Mouse (Mus musculus): ENCODE measurements around the gene Zfand2b.

The Zfand2b gene

GRCm38 (mm10) chr1:75214442-75214841, 46.0 kb downstream of the Zfand2b start:
- DNase-seq (ENCODE audit: low read depth), result no peak

GRCm38 (mm10) chr1:75214886-75215285, 46.4 kb downstream of the Zfand2b start:
- DNase-seq (ENCODE audit: low read depth), result no peak

- DNase-seq (ENCODE audit: low read depth), result no peak
Measured at GRCm38 (mm10) chr1:75215785-75216184, 47.3 kb downstream of the Zfand2b start.

- no peak for DNase-seq (ENCODE audit: low read depth)
Measured at GRCm38 (mm10) chr1:75216797-75217585, 48.5 kb downstream of the Zfand2b start.

GRCm38 (mm10) chr1:75217893-75218226, 49.4 kb downstream of the Zfand2b start:
- DNase-seq (ENCODE audit: low read depth), result no peak

GRCm38 (mm10) chr1:75218227-75219001, 50.0 kb downstream of the Zfand2b start:
- no peak for DNase-seq (ENCODE audit: low read depth)

GRCm38 (mm10) chr1:75219078-75219477, 50.6 kb downstream of the Zfand2b start:
- DNase-seq (ENCODE audit: low read depth), result peak; percentile 91

GRCm38 (mm10) chr1:75219531-75219930, 51.1 kb downstream of the Zfand2b start, which contains the start of gene Tuba4a:
Tuba4a (minus strand) TSS chr1:75219865.
- DNase-seq (ENCODE audit: low read depth), result no peak
